Comparison of ENCODE assay signal across 11 mouse cellular contexts in genomic region chr16:95403453-95403852, GRCm38 (mm10).
DNase-seq lines count a peak whose midpoint lies in the region; ATAC-seq lines count a peak whose summit lies in the region.
"Had no signal": no experiment of that assay in that cellular context is flagged by ENCODE, and none has a peak within 500 bp of the region (broad histone marks: within the 10 kb centered on the region; RNA-seq: fewer than 3 reads in every experiment).

No protein-coding gene starts in this region.

- H3K4me2 ChIP-seq in kidney, embryonic 14.5 days (replicated peaks; ENCODE audit: low read depth, low read length): no peak overlapping the region

- no peak overlapping the region for H3K9ac ChIP-seq in kidney, embryonic 14.5 days (ENCODE audit: low read depth, low read length)

- no peaks in the 10 kb centered on the region for H3K4me1 ChIP-seq in kidney, embryonic 14.5 days (ENCODE audit: control insufficient read depth, insufficient read depth, low read length)

- no peaks in the 10 kb centered on the region for H3K36me3 ChIP-seq in kidney, embryonic 14.5 days (ENCODE audit: control insufficient read depth, insufficient read depth, low read length)

- WGBS in kidney, embryonic 14.5 days: 67% methylated on average over 5 of the region's 5 CpGs

- H3K4me3 ChIP-seq in kidney, embryonic 14.5 days (ENCODE audit: low read length): no peak overlapping the region

- H3K27me3 ChIP-seq in kidney, embryonic 14.5 days (ENCODE audit: control insufficient read depth, insufficient read depth, low read length): no peaks in the 10 kb centered on the region; the same call in 1 of the 2 replicates

- ATAC-seq in kidney, embryonic 14.5 days (ENCODE audit: low FRiP score, low TSS enrichment): no peak
- peak; percentile 70 for ATAC-seq in megakaryocyte, adult 5-6 weeks (ENCODE audit: poor library complexity, severe bottlenecking)
- ATAC-seq in inflammation-experienced regulatory T-cells, adult 6 months: no peak

- H3K9me3 ChIP-seq in kidney, embryonic 14.5 days (ENCODE audit: control insufficient read depth, low read length): no peaks in the 10 kb centered on the region

- H3K27ac ChIP-seq in kidney, embryonic 14.5 days (ENCODE audit: low read depth, low read length): no peak overlapping the region

- DNase-seq in kidney, adult 18-20 months: peak; percentile 18
- DNase-seq in gastrocnemius, adult 8-10 months (ENCODE audit: low spot score in 2 of 2): peak; percentile 35 to 47
- peak; percentile 18 to 22 for DNase-seq in kidney, adult 8-10 months
- no peak for DNase-seq in urinary bladder, postnatal 14 days (ENCODE audit: low spot score)
- DNase-seq in frontal cortex, adult 2 months (ENCODE audit: extremely low spot score in 1 of 2, low spot score in 1 of 2): no peak
- DNase-seq: layer of hippocampus, postnatal 36 days; midbrain, embryonic 14.5 days; thymus, adult 2 months had no signal

Comparison
In these comparisons a context has a peak if more than half of its experiments do, and no peak if none do; other contexts are left out.
1. DNase-seq: peak in kidney, adult 18-20 months (single experiment), gastrocnemius, adult 8-10 months (2 of 2) and kidney, adult 8-10 months (2 of 2); none in urinary bladder, postnatal 14 days (single experiment) and frontal cortex, adult 2 months (0 of 2).